Mouse (Mus musculus) CD4-positive helper T cell, adult 2 months (primary cell): ENCODE results near the gene Per1.
A peak's percentile ranks its signal among the peaks of the same experiment; 100 is the strongest.

Source experiments
- DNase-seq: peaks from one replicate; pipeline ENCODE4 v3.0.0-alpha.2; 2012; ENCODE audit warnings: low read depth, missing footprints, low spot score

The Per1 gene

GRCm38 (mm10) chr11:69099177-69099914, 4.3 kb downstream of the Per1 start:
- no peak for DNase-seq

DNA sequence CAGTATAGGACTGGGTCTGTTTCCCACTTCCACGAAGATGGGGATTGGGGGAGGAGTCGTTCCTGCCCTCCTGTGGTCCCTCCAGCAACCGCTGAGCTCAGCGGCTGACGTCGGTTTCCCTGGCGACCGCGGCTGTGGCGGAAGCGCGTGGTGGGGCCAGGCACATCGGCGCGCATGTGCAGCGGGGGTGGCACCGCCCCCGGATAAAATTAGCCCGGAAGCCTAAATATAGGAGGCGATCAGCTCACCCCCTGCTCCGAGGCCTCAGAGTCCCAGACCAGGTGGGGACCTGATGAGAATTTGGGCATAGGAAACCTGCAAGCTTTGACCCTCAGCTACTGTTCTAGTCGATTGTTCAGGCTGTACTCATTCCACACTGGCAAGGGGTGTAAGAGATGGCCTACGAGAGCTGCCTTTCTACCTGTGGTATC, 4.9 kb downstream of the Per1 start:
- peak; percentile 96 for DNase-seq

DNA sequence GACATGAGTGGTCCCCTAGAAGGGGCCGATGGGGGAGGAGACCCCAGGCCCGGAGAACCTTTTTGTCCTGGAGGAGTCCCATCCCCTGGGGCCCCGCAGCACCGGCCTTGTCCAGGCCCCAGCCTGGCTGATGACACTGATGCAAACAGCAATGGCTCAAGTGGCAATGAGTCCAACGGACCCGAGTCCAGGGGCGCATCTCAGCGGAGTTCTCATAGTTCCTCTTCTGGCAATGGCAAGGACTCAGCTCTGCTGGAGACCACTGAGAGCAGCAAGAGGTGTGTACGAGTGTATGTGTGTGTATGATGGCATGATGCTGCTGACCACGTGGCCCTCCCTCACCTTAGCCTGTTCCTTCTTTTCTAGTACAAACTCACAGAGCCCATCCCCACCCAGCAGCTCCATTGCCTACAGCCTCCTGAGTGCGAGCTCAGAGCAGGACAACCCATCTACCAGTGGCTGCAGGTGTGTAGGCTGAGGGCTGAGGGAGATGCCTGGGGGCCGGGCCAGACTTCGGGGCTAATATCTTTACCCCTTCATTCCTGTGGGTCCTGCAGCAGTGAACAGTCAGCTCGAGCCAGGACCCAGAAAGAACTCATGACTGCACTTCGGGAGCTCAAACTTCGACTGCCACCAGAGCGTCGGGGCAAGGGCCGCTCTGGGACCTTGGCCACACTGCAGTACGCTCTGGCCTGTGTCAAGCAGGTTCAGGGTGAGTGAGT, 5.8 kb downstream of the Per1 start:
- DNase-seq = peak; percentile 23

DNA sequence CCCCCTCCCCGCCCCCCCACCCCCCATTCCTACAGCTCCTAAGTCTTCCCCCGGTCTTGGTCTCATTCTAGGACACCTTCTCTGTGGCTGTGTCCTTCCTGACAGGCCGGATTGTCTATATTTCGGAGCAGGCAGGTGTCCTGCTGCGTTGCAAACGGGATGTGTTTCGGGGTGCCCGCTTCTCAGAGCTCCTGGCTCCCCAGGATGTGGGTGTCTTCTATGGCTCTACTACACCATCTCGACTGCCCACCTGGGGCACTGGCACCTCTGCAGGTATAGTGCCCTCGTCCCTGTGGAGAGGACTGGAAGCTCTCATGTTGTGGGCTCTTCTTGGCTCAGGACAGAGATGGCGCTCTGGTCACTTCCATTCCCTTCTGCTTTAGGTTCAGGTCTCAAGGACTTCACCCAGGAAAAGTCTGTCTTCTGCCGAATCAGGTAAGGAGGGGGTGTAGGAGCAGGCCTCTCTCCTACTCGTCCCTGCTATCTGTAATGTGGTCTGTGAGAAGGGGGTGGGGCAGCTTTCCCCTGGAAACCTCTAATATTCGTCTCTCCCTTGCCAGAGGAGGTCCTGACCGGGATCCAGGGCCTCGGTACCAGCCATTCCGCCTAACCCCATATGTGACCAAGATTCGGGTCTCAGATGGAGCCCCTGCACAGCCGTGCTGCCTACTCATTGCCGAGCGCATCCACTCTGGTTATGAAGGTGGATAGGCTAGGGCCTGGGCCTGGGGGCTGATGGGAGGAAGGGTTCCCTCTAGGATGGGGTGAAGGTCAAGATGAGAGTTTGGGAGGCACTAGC, 6.8 kb downstream of the Per1 start:
- peak; percentile 9 for DNase-seq

DNA sequence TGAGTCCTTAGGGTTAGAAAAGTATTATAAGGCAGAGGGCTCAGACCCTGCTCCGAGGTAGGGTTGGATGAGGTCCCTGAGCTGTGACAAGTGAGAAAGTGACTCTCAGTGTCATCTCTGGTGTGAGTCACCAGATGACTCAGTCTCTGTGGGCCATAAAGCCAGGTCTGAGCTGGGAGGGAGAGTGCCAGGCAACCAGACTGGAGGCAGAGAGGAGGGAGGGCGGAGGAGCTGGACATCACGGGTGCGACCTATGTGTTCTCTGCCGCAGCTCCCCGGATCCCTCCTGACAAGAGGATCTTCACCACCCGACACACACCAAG, 7.3 kb downstream of the Per1 start:
- peak; percentile 10 for DNase-seq

- DNase-seq = no peak
Measured at GRCm38 (mm10) chr11:69103121-69103520, 8.1 kb downstream of the Per1 start.

- no peak for DNase-seq
Measured at GRCm38 (mm10) chr11:69103531-69104435, 8.8 kb downstream of the Per1 start.

DNA sequence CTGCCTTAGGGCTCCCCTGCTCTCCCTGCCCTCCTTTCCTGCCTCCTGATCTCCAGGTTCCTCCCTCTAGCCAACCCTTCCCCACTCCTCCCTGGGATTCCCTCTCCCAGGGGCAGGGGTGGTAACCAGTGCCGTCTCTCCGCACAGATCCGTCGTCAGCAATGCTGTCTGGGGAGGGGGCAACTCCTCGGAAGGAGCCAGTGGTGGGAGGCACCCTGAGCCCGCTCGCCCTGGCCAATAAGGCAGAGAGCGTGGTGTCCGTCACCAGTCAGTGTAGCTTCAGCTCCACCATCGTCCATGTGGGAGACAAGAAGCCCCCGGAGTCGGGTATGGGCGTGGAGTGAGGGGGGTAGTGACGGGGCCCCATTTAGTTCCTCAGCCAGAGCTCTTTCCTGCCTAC, 9.5 kb downstream of the Per1 start:
- peak; percentile 8 for DNase-seq

DNA sequence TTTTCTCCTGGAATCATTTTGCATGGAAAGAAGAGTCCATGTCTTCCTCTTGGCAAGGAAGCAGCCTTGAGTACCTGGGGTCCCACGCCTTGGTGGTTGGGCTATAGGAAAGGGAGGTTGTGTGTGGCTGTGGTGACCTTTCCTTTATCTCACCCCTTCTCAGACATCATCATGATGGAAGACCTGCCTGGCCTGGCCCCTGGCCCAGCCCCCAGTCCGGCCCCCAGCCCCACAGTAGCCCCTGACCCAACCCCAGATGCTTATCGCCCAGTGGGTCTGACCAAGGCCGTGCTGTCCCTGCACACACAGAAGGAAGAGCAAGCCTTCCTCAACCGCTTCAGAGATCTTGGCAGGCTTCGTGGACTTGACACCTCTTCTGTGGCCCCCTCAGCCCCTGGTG, 10.2 kb downstream of the Per1 start:
- DNase-seq = no peak

DNA sequence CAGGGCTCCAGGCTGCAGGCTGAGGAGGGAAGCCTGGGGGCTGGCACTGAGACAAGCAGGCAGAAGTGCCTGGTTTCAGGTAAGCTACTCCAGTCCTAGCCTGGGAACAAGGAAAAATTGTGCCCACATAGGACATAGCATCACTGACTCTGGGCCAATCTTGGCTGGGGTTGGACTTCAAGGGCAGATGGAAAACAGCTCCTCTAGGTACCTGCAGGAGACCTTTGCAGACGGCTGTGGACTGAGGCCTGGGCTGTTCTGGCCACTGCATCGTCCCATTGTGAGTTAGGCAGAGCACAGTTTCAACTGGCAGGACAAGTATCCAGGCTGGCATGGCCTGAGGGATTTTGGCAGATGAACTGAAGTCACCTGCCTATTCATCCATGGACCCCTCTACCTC, 10.8 kb downstream of the Per1 start:
- no peak for DNase-seq

DNA sequence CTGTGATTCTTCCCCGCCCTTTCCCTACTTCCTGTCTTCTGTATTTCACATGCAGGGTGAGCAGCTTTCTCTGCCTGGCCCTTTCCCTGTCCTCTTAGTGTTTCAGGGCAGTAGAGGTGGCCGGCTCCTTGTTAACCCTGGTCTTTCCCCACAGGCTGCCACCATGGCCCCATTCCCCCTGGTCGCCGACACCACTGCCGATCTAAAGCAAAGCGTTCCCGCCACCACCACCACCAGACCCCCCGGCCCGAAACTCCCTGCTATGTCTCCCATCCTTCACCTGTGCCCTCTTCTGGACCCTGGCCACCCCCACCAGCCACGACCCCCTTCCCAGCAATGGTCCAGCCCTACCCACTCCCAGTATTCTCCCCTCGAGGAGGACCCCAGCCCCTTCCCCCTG, 11.3 kb downstream of the Per1 start:
- no peak for DNase-seq

DNA sequence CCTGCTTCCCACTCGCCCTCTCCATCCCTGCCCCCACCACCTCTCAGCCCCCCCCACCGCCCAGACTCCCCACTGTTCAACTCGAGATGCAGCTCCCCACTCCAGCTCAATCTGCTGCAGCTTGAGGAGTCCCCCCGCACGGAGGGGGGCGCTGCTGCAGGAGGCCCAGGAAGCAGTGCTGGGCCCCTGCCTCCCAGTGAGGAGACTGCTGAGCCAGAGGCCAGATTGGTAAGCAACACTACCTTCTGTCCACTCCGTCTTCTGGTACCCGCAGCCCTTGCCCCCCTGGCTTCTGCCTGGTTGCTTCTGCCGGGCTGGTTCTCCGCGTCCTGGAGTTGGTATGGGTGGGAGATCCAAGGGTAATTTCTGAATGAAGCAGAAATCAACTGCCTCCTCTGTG, 11.8 kb downstream of the Per1 start:
- DNase-seq = peak; percentile 8

DNA sequence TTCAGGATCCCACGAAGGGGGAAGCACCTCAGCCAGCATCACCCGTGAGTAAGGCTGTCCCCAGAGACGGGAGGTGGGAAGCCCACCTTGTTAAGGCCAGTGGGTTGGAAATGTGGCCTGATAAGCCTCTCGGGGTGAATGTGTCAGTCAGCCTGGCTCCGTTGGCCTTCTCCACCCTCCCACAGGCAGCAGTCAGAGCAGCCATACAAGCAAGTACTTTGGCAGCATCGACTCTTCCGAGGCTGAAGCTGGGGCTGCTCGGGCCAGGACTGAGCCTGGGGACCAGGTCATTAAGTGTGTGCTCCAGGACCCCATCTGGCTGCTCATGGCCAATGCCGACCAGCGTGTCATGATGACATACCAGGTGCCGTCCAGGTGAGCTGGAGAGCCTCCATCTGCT, 12.7 kb downstream of the Per1 start:
- no peak for DNase-seq

GRCm38 (mm10) chr11:69108223-69108622, 13.2 kb downstream of the Per1 start:
- no peak for DNase-seq

DNA sequence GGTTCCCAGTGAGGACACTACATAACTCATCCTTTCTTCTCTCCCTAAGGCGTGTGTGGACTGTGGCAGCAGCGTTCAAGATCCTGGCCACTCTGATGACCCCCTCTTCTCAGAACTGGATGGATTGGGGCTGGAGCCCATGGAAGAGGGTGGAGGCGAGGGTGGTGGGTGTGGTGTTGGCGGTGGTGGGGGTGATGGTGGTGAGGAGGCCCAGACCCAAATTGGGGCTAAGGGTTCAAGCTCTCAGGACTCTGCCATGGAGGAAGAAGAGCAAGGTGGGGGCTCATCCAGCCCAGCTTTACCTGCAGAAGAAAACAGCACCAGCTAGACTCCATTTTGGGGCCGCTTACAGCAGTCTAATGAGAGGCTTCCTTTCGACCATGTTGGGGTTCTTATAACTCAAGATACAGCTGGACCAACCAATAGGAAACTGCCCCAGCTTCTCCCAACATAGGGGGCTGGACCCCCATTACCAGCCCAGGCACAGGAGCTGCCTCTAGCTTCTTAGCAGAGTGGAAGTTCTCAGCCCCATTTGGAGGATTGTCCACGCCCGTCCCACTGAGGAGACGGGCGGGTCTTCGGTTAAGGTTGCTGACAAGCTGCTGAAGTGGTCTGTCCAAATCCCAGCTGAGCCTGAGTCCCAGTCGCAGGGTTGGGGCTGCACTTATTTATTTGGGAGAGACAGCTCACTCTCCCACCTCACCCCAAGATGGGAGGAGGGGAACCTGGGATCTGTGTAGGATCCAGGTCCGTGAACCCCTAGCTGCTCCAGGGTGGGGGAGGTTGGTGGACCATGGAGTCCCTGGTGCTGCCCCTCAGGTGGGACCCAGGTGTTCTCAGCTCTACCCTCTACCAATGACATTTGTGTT, 14.2 kb downstream of the Per1 start:
- peak; percentile 7 for DNase-seq

- DNase-seq = peak; percentile 81
Measured at GRCm38 (mm10) chr11:69110319-69111046, 15.5 kb downstream of the Per1 start.

DNA sequence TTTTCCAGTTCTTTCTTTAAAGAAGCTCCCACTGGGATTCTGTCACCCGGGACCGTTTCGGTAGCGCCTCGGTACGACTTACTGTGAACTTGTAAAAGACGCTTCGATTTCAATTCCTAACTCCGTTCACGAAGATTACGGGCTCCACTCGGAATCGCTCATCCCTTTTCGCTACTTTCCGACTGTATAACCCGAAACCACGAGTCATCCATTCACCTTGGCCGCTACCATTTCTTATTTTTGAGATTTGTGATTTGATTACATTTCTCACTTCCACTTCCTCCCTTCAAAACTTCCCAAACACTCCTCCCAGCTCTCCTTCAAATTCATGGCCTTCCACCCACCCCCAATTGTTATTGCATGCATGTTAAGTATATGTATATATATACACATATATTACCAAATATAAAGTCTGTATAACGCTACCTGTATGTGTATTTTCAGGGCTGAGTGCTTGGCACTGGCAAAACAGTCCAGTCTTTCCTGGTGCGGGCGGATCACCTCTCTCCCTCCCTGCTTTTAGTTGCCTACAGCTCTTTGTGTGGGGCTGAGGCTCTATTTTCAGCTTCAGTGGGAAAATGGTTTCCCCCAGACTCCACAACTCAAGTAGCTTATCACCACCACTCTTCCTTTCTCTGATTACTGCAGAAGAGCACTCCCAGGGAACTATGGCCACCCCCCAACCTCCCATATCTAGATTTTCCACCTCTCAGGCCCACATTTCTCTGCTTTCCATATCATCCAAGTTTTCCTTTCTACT, 16.2 kb downstream of the Per1 start:
- no peak for DNase-seq

- no peak for DNase-seq
Measured at GRCm38 (mm10) chr11:69111865-69112264, 16.8 kb downstream of the Per1 start.

DNA sequence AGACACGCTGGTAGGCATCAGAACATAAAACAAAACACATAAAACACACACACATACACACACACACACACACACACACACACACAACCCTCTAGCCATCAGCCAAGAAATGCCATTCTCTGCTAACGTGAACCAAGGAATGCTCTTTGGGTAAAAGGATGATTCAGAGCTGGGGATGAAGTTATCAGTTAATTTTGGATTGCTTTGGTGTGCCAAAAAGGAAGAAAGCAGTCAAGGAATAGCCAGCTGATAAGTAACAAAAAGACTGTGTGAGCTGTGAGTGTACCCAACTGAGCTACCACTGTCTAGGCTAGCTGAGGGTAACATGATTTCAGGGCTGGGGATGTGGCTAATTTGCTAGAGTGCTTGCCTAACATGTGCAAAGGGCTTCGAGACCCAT, 19.0 kb downstream of the Per1 start:
- DNase-seq = no peak
